Mouse (Mus musculus) liver, adult (tissue): ENCODE results near the gene Nr5a1.

Source experiments
- GATA4 ChIP-seq: IDR thresholded peaks from 2 replicates; pipeline ENCODE4 v1.6.1; 2014; ENCODE audit warnings: mild to moderate bottlenecking, low read length; ENCODE audit not compliant: insufficient replicate concordance

Gene Nr5a1

DNA sequence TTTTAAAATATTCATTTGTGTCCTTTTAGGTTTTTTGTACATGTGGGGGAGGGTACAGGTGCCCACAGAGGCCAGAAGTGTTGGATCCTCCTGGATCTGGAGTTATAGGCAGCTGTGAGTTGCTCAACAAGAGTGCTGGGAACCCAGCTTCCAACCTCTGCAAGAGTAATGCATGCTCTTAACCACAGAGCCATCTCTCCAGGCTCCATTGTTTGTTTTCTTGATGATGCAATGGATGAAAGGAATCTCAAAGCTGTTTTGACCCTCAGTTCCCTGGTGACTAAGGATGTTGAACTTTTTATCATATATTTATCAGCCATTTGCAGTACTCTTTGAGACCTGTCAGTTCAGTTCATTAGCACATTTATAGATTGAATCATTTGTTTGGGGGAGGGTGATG, 35.4 kb downstream of the Nr5a1 start:
- TF ChIP-seq GATA4: no peak

DNA sequence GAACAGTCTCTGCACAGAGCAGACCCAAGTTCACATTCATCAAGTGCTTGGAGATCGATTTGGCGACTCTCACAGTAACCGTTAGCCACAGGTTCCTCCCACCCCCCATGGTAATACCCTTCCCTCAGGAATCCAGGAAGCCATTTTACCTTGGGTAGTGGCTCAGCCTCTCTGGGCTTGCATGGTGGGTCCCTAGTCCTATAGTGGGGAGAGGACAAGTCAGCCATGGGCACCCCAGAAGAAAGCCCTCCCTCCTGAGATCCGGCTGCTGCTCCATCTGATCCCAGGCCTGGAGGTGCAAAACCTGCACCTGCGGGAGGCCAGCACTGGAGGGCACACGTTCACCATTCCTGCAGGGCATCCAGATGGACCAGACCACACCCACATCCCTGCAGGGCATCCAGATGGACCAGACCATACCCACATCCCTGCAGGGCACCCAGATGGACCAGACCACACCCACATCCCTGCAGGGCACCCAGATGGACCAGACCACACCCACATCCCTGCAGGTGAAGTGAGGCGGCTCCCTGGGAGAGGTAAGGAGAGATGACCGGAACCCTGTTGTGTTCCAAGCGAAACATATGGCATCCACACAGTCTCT, 38.9 kb downstream of the Nr5a1 start:
- no peak for TF ChIP-seq GATA4

GRCm38 (mm10) chr2:38672496-38672895, 41.8 kb downstream of the Nr5a1 start:
- no peak for TF ChIP-seq GATA4

GRCm38 (mm10) chr2:38668802-38669580, 45.4 kb downstream of the Nr5a1 start:
- no peak for TF ChIP-seq GATA4

DNA sequence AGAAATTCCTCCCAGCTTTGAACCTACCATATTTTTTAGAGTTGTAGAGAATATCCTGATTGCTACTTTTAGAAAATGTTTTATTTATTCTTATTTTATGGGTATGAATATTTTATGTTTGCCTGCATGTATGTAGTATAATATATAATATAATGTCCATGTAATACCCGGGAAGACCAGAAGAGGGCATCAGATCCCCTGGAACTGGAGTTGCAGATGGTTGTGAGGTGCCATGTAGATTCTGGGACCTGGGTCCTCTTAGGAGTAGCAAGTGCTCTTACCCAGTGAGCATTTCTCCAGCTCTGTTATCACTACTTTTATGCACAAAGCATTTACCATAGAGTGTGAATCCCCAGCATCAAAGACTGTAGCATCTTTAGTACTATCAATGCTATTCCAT, 52.9 kb downstream of the Nr5a1 start:
- TF ChIP-seq GATA4: no peak

- TF ChIP-seq GATA4: no peak; the same call in 1 of the 2 replicates
Observed at GRCm38 (mm10) chr2:38658338-38658836, 56.0 kb downstream of the Nr5a1 start.

DNA sequence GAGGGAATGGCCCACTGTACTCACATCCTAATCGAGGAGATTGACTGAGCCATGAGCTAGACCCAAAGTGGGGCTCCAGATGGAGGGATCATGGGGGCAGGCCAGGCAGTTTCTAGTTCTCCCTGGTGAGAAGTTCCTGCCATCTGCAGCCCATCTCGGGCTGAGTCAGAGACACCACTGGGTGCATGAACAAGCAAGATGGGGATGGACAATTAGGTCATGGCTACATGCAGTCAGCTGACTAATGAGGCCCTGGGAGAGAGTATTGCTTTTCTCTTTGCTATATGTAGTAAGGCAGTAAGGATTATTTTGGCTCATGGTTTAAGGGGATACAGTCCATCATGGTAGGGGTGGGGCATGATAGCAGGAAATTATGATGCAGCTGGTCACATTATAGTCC, 60.6 kb downstream of the Nr5a1 start:
- TF ChIP-seq GATA4: no peak

- no peak for TF ChIP-seq GATA4
Observed at GRCm38 (mm10) chr2:38653293-38653619, 61.1 kb downstream of the Nr5a1 start.

DNA sequence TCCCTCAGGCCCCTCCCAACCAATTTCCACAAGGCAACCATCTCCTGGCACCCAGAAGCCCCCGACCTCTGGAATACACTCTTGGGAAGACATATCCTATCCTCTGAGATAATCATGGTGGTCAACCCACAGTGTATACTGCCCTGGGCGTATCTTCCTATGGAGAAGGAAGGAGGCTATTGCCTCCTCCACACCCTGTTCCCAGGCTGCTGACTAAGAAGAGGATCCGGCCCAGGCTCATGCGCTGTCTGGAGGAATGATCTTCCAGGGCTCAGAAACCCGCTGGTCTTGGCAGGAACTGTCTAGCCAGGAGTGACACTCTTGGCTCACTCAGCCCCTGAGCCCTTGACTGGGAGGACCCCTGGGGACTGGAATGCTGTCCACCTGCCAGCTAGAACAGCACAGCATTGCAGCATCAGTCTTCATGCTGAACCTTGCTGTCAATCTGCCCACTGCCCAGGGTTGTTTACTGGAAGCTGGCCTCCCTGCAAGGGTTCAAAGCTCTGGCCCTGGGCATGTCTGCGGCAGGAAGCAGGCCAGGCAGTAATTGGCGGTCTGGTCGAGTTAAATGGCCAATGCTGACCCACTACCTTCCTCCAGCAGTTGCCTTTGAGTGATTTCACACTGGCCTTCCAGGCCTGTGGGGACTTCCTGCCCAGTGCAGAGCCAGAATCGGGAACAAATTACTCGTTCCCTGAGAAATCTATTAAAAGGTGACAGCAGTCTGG, 61.6 kb downstream of the Nr5a1 start:
- TF ChIP-seq GATA4: no peak

DNA sequence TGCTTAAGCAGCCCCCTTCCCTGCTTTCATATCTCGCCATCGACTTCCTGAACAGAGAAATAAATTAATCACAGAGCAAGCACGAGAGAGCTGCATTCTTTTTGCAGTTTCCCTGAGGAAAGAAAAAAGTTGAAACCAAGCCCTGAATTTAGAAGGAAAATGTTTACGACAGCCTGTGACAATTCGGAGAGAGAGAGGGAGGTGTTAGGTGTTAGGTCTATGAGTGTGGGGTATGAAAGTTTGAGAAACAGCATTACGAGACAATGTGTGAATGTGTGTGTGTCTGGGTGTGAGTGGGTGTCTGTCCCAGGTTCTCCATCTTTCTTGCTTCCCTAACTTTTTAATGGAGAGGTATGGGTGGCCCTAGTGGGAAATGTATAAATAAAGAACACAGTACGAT, 62.2 kb downstream of the Nr5a1 start:
- no peak for TF ChIP-seq GATA4

DNA sequence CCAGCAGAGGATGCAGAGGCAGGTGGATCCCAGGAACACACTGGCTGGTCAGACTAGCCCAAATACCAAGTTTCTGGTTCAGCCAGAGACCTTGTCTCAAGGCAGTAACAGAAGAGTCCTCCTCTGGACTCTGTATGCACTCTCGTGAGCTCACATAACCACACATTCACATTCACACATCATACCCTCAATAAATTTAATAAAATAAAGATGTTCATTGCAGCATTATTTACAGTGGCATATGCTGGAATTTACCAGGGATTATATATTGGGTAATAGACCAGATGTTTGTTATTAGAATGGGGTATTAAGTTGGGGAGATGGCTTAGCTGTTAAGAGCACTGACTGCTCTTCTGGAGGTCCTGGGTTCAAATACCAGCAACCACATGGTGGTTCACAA, 64.0 kb downstream of the Nr5a1 start:
- TF ChIP-seq GATA4: no peak

GRCm38 (mm10) chr2:38647661-38648060, 66.7 kb downstream of the Nr5a1 start:
- TF ChIP-seq GATA4: no peak

DNA sequence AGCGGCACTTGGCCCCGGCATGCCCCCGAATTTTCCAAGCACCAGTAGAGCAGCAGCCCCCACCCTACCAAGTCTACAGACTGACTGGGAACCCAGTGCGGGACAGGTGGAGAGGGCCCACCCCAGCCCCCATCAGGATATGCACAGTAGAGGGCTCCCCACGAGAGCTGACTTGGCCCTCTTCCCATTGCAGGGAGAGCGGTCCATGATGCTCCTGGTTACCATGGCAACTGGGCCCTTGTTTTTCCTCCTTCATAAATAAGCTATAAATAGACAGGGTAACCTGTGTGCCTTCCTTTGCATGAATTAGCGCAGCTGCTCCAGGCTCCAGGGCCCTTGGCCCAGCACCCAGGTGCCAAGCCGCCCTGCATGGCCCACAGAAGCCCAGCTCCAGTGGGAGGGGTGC, 67.1 kb downstream of the Nr5a1 start:
- TF ChIP-seq GATA4: no peak

DNA sequence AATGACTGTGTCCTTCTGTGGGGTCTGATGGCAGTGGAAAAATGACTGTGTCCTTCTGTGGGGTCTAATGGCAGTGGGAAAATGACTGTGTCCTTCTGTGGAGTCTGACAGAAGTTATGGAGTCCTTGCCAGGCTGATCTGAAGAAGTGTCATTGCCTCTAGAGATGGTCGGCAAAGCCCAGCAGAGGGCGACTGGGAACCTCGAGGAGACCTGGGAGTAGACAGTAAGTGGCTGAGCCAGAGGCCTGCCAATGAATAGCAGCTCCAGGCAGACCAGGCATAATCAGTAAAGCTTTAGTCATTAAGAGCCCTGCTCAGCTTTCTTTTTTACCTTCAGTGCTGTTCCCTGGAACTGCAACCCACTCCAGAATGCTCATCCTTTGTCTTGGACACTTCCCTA, 68.4 kb downstream of the Nr5a1 start:
- no peak for TF ChIP-seq GATA4

- no peak; the same call in 1 of the 2 replicates for TF ChIP-seq GATA4
Observed at GRCm38 (mm10) chr2:38643625-38644427, 70.5 kb downstream of the Nr5a1 start, which contains the start of gene Psmb7. Psmb7 (minus strand) TSS chr2:38644087.
